Mouse (Mus musculus) adrenal gland, postnatal 36 days (tissue): ENCODE data around the gene Me1. TPM values are rescaled to one million over a fixed set of nuclear protein-coding genes. Genes with fewer than 3 reads are reported as not detected.

Experiments used
- DNase-seq, 2 experiments: peaks; one replicate each; pipeline ENCODE4 v3.0.0; 2021; ENCODE audit warnings: mixed read lengths in 1 of 2
- long read RNA-seq, 2 experiments: library from polyadenylated mRNA; stranded (forward); transcript quantifications; one replicate each; pipeline ENCODE4 v2.0.0; 2021; ENCODE audit warnings: borderline sequencing depth in 2 of 2
- total RNA-seq, 2 experiments: library from RNA; stranded (reverse); gene quantifications; 2 replicates each; pipeline ENCODE4 v1.2.3; 2021

Gene Me1
- 1,000 to 10,000 TPM; 1,431 to 2,044 TPM for total RNA-seq
- long read RNA-seq, experiment 1, transcript Me1-201 (14 exons, 3,288 nt) = major isoform, 894 of 1,101 reads
- long read RNA-seq, experiment 1, partial matches to known transcripts = 111 of 1,101 reads
- long read RNA-seq, experiment 1, other reads (novel, unspliced or antisense) = 96 of 1,101 reads
- long read RNA-seq, experiment 2, transcript Me1-201 (14 exons, 3,288 nt) = major isoform, 412 of 476 reads
- long read RNA-seq, experiment 2, partial matches to known transcripts = 23 of 476 reads
- long read RNA-seq, experiment 2, other reads (novel, unspliced or antisense) = 41 of 476 reads

DNA sequence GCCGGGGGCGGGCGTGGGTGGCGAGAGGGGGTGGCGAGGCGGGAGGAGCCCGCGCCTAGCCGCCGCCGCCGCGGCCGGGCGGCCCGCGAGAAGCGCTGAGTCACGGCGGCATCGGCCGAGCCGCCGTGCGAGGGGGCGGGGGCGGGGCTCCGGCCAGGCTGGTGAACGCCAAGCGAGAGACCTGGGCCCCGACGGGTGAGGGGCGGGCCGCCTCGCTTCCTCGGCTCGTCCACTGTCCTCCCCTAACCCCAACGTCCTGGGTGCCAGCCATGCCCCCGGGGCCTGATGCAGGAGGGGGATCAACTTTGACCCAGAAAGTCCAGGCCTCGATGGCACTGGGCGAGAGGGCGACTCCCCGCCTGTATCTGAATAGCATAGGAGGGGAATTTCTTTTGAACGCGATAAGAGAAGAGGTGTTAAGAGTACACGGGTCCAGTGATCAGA is at the start of gene Me1:
Me1 (minus strand) TSS at position 136 of the 444 bp plus-strand sequence.
- peak; percentile 77 to 87 for DNase-seq

DNA sequence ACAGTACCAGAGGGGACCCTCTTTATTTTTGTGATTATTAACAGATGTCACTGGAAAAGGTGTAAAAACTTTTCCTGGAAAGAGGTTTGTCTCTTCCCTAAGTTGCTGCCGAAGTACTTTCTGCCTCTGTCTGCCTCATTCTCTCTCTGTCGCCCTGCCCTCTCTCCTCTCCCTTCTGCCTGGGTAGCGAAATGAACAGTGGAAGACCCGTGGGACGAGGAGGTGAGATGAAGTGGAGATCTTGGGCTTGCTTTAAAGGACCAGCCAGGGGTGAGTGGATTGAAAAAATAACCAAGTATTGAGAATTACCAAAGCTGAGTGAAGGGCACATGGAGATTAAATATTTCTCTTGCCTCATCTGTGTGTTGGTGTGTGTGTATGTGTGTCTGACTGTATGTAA is 48.3 kb upstream of the Me1 start:
- DNase-seq = no peak

DNA sequence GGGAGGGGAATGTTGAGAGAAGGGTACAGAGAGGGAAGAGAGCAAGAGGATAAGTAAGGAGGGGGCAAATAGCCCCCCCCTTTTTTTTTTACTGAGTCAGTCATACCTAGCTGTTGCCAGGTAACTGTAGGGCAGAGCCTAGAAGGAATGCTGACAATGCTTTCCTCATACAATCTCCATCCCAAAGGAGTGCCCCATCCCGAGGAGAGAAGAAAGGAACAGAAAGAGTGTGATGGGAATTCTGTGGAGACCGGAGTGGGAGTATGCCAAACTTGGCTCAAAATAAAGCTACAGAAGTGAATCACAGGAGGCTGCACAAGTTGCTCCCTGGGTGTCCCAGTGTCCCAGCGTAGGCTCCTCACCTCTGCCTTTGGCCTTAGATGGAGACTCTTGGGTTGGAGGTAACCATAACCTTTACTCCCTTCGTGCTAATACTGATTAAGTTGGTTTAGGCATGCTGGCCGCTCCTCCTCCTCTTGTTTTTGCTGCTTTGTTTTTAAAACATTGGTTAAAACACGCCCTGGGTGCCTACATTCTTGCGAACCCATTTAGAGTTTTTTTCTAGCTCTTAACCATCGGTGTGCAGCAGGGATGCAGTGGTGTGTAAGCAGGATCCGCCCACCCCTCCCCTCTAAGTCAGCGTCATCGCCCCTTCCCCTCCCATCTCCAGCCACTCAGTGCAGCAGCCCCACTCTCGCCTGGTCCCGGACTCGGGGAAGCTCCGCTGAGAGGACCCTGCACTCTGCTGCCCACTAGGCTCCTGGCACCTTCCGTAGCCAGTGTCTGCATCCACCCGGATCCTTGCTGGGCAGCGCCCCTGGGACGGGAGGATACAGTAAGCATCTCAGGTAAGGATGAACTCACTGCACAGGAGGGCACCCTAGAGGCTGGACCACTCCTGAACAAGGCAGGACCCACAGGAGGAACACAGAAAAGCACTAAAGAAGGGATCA is 47.5 kb upstream of the Me1 start, which contains the start of gene Prss35:
Prss35 (plus strand) TSS at position 691 of the 953 bp plus-strand sequence.
- peak; percentile 74 to 85 for DNase-seq

DNA sequence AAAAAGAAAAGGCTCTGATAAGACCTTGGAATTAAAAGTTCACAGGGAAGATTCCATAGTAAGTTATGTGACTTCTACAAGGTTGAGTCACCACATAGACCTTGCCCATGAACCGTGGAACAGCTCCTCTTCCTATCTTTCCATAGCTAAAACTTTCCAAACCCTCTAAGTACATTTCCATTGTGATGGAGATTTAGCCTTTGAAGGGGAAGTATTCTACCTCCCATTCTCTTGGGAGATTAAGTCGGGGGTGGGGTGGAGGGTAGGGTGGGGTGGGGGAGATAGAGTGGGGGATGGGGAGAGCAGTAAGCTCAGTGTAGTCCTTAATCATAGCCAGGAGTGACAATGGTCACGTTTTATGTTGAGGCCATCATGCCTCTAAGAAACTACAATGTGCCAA is 44.2 kb upstream of the Me1 start:
- no peak for DNase-seq

DNA sequence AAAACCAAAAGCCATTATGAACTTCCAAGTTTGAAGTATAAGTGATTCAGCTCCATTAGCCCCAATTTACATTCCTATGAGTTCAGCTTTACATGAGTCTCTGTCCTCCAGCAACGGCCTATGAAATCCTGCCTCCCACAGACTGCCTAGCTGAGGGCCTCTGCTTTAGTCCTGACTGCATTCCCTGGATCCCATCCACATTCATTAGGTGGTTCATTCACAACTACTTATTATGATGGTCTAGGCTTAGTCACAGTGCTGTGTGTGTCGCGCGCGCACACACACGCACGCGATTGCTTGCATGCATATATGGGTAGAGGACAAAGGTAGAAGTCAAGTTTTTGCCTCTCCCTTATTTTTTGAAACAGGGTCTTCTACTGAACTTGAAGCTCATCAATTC is 43.0 kb upstream of the Me1 start:
- no peak for DNase-seq

DNA sequence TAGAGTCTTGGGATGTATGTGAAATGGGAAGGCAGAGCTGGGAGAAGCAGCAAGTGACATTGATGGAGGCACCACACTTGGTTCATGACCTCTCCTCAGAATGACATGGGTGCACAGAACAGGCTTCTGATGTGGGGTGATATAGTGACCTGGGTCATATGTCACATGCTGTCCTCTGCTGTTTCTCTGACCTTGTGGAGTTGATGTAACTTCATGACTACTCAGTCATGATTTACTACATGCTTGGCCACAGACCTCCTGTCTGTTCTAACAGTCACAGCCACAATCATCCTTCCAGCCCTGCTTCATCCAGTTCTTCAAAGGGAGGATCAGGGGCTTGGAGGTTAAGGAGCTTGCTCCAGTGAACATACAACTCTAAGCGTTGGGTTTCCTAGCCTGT is 42.3 kb upstream of the Me1 start:
- DNase-seq = peak in 1 of 2 experiments; percentile 26

DNA sequence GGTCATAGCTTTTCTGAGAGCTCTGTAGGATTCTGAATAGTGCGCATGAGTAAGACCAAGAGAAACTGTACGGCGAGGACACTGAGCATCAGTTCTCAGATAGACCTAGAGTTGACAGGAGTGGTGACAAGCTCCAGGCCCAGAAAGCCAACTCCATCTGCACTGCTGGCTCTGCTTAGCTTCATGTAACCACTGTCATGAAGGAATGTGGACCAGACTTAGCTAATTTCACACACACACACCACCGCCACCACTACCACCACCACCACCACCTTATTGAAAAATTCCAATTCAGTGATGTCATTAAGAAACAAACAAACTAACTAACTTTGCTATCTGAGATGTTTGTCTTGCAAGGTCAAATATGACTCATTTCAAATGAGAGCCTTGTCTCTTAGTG is 41.2 kb upstream of the Me1 start:
- no peak for DNase-seq

DNA sequence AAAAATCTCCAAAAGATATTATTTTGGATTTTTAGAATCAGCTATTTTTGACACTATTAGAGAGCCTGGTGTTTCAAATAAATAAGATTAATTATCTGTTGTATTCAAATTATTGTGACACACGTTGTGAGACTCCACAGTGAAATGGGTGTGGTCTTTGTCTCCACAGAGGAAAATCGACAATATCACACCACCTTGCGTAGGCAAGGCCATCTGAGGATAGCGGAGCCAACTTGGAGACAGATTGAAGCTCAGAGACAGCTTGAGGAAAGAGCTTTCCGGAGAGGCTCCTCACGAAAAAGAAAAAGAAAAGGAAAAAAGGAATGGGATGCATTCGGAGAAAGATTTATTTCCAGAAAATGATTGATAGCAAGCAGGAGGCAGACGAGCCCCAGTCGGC is 39.0 kb upstream of the Me1 start:
- peak in 1 of 2 experiments; percentile 28 for DNase-seq

DNA sequence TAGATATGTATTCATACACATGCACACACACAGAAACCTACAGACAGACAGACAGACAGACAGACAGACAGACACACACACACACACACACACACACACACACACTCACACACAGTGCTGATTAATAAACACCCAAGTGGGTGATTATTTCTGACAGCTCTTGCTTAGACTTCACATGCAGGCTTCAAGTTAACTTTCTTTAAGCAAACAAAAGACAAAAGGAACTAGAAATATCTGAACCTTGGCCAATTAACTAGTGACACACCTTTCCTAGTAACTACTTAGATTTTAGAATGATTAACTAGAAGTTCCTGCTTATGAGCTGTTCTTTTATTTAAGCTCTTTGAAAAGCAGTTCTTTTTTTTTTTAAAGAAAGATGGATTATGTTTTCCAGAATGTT is 38.6 kb upstream of the Me1 start:
- DNase-seq = no peak

DNA sequence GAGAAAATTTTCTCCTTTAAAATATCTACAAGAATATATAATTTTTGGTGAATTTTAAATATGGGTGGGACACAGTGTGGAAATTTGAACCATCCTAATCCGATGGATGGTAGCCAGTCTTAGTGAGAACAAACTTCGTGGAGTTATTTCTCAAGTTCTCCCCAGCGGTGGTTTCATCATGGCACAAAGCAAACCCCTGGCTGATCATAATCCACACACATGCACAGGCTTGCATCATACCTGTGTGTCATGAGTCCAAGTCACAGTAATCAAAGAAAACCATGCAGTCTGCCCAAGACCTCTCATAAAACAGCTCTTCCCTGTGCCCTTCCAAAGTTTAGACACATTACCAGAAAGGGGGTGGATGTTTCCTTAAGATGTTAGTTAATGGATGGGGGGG is 34.1 kb upstream of the Me1 start:
- DNase-seq = peak in 1 of 2 experiments; percentile 20

DNA sequence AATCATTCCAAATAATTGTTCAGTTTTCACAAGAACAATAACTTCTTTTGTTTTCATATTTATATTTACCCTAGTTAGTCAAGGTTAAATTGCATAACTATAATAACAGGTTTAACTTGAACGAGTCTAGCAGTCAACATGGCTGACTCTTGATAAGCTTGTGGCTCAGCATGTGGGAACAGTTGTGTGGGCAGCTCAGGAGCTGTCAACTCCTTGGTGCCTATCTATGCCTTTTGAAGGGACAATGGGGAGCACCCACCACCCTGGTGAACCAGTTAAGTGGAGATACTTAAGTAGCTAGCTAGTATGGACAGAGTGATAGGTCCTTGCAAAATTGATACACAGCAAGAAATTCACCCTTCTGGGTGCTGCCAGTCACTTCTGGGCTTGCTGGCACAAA is 33.3 kb upstream of the Me1 start:
- DNase-seq = no peak

DNA sequence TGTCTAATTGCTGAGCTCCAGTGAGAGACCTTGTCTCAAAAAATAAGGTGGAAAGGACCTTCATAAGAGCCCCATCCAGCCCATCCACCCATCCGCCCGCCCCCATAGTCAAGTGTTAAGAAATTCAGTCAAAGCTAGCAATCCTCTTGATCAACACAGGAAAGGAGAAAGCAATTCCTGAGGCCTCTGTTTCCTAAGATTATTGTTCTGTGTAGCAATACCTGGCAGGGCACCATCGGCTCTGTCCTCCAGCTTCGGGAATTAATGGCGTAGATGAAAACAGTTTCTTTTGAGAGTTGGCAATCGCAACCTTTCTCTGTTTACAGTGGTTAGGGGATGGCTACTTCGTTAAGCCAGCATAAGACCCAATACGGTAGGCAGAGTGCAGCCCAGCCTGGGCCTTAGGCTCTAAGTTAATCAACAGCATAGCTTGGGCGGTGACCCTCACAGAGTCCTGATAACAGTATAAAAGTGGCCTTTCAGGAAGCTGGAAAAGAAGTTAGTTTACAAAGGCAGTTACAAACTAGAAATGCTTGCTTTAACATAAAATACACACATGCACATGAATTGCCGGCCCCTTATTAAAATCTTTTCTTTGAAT is 32.6 kb upstream of the Me1 start:
- DNase-seq = peak; percentile 45 to 55

DNA sequence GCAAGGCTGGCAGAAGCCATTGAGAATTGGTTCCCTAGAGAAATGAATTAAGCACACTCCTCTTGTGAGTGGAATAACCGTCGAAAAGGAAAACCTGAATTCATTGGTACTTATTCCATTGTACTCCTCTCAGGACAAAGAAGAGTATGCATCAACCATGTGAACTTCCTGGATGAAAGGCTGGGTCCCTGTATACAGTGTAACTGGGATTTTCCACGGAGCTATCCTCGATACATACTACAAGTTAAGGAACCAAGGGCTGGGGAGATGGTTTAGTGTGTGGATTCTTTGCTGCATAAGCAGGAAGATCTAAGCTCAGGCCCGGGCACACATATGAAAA is 30.6 kb upstream of the Me1 start:
- DNase-seq = no peak

DNA sequence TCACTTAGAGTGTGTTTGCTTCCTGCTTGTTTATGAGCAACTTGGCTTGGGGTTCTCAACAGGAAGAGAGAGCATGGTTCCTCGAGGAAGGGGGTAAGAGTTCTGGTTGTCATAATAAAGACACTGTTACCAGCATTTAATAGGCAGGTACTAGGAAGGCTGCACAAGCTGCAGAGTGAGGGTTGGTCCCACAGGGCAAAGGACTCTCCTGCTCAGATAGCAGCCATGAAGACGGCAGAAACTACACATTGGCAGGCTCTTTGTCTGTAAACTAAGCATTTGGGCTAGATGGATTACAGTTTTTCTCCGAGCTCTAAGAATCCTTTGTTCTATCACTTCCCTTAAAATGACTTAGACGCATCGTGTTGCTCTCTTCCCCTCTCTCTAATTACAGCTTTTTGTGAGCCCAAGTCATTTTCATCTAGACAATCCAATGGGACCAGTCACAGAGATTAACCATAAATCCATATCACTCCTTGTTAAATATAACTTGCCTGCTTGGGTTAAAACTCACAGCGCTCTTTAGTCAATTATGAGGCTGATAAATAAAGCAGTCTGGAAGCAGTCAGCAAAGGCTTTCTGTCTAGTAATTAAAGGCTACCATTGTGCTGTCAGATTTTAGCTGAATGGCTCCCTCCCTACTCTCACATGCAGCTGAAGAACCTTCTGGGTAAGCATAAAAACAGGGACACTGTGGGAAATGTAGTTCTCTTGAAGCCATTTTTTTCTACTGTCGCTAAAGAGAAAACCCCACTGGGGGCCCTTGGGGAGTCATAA is 30.0 kb upstream of the Me1 start:
- no peak for DNase-seq

DNA sequence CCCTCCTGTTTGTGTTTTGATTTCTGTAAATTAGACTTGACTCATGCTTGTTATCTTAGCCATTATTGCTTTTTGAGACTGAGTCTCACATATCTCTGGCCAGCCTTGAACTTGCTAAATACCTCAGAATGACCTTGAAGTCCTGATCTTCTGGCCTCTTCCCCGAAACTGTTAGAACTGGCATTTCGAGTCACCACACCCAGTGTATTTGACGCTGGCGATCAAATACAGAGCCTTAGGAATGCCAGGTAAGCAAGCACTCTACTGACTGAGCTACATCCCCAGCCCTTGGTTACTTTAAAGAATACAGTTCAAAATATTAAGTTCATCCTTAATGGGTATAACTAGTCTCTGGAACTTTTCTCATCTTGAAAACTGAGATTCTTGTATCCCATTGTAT is 29.3 kb upstream of the Me1 start:
- no peak for DNase-seq

DNA sequence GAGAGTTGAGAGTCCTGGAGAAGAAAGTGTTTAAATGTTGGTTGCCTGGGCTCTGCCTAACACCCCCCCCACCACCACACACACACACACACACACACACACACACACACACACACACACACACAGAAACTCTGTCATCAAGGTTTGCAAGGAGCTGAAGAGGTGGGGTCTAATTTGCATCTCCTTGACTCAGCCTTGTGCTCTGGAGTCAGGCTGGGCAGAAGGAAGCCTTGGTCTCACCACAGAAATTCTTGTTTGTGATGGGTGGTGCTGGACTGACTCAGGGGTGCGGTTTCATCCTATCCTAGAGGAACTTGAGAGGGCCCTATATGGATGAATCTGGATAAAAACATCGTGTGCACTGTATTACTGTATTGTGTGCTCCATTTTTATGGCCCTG is 25.0 kb upstream of the Me1 start:
- DNase-seq = no peak

DNA sequence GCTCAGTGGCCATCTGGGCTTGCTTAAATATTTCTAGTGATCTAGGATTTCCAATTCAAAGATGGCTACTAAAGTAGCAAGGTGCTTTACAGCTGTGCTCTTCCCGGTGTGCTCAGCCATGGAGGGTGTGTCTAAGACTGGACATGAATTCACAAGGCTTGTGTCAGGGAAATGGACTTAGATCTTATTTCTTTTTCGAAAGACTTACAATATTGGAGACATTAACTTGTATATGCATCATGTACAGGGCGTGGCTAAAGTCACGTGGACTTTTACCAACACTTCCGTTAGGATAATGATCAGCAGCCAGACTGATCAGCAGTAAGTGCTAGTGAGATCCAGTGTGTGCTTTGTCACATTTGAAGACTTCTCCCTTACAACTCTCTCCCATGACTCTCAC is 24.5 kb upstream of the Me1 start:
- DNase-seq = no peak

DNA sequence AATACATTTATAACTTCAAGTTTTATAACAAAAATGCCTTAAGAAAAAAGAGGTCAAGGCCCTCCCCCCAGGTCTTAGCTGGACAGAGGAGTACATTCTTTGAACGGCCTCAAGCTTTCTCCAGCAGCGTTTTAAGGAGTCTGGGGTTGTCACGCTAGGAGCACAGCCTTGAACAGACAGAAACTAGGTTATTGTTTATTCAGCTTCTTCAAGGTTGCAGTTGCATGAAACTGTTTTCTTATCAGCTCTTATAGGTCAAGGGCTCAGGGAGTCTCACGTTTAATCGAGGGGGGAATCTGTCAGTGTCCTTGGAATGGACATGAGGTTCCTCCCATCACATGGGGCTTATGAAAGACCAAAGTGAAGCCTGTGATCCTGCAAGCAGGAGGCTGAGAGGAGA is 21.4 kb upstream of the Me1 start:
- DNase-seq = peak; percentile 56 to 61

DNA sequence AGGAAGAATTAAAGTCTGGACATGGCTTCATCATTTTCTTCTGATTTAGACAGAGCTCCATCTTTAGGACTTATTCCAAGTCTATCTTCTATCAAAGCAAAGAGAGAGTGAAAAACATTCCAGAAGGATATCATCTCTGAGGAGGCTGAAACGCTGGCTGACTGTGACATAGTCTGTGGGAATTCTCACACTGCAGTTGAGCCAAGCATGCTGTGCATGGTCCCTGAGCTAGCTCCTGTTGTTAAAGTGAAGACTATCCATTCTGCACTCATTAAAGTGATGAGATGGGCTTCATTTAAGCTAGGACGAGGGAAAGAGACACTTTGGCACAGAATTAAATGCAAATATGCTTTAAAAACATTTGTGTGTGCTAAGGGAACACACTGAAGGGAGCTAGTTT is 20.8 kb upstream of the Me1 start:
- no peak for DNase-seq

DNA sequence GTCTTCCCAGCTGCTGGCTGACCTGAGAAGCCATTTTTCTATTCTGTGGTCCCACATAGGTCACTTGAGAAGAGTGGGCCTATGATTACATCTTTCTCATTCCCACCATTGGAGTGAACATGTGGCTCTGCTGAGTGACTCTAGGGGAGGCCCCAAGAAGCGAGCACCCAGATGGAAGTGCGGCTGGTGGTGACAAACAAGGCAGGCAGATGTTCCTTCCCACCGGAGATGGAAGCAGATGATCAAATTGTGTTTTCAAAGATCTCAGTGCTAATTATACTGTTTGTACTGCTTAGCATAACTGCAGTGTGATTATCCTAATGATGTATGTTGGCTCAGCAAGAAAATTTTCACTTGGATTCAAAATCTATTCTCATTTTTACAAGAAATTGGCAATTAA is 18.3 kb upstream of the Me1 start:
- DNase-seq = no peak

DNA sequence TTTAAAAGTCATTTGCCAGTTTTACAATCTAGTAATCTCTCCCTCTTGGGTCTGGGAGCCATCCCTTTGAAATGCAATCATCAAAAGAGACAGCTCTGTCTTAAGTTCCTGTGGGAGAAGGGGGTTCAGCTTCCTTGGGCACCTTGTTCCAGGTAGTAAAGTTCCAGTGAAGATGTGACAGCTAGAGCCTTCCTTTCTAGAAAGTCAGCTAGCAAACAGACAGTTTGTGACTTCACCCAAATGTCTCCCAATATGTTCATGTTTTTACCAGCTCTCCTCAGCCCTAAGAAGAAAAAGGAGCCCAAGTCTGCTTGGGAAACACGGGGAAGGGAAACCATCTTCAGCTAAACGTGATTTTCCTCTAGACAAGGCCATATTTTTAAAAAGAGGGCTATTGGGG is 16.9 kb upstream of the Me1 start:
- no peak for DNase-seq

DNA sequence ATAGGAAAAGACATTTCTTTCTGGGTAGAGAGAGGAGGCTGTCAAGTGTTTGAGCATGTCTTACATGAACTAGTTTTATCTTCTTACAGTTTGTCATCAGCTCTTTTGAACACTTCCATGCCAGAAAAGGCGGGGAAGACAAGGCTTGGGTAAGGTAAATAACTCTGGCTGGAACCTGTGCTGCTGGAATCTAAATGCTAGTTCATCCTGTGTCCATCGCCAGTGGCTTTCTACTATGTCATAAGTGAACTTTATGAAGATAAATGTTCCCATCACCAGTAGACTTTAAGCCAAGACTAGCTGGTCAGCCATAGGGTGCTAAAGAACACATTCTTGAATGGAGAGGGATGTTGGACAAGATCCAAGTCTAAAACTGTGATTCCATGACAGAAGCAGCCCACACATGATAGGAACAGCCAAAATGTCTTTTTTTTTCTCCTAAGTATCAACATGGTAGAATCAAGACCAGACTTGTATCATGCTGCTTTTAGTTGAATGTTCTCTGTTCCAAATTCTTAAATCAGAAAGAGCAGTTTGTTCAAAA is 14.4 kb upstream of the Me1 start:
- no peak for DNase-seq
